Mouse (Mus musculus) forebrain, embryonic 12.5 days (tissue): ENCODE data around the gene Chrna1. TPM values are rescaled to one million over a fixed set of nuclear protein-coding genes. Genes with fewer than 3 reads are reported as not detected.

ENCODE experiments used
- ATAC-seq: fragments of 200-750 bp; cut with Nextera tagmentation; 2 replicates; pipeline ENCODE4 v1.8.0; 2017; ENCODE audit warnings: moderate TSS enrichment; ENCODE audit not compliant: low FRiP score
- H3K27ac ChIP-seq: fragments of 300-500 bp; sonication (generic); 2 replicates; pipeline ENCODE4 v1.5.1; 2016; ENCODE audit warnings: mild to moderate bottlenecking
- H3K27me3 ChIP-seq: fragments of 300-500 bp; sonication (generic); 2 replicates; pipeline ENCODE4 v1.6.1; 2016; ENCODE audit warnings: mild to moderate bottlenecking
- H3K36me3 ChIP-seq: fragments of 300-500 bp; sonication (generic); replicated peaks from 2 replicates; pipeline ENCODE4 v1.6.1; 2016; ENCODE audit warnings: mild to moderate bottlenecking
- H3K4me1 ChIP-seq: fragments of 300-500 bp; sonication (generic); 2 replicates; pipeline ENCODE4 v1.6.1; 2016
- H3K4me2 ChIP-seq: fragments of 300-500 bp; sonication (generic); 2 replicates; pipeline ENCODE4 v1.6.1; 2016; ENCODE audit warnings: mild to moderate bottlenecking, moderate library complexity
- H3K4me3 ChIP-seq: fragments of 300-500 bp; sonication (generic); replicated peaks from 2 replicates; pipeline ENCODE4 v1.5.1; 2016; ENCODE audit warnings: mild to moderate bottlenecking
- H3K9ac ChIP-seq: fragments of 300-500 bp; sonication (generic); 2 replicates; pipeline ENCODE4 v1.6.1; 2016; ENCODE audit warnings: mild to moderate bottlenecking
- H3K9me3 ChIP-seq: fragments of 300-500 bp; sonication (generic); 2 replicates; pipeline ENCODE4 v1.6.1; 2016
- WGBS: fragments of 180-500 bp; shearing (Covaris S2); methylation state at CpG from one replicate; pipeline ENCODE4 v1.1.7; 2016; 5-methylcytosine and 5-hydroxymethylcytosine counted together
- polyA plus RNA-seq: library from polyadenylated mRNA; unstranded; fragments of >200 nt; fragmentation: Nextera tagmentation; extraction: Ambion mirVana; gene quantifications from 2 replicates; pipeline ENCODE4 v1.2.1, GENCODE M21; 2016

Chrna1 gene
- polyA plus RNA-seq, 1 experiment from 2014 or later: 0.10 TPM

- no peak overlapping the region for H3K27ac ChIP-seq
- H3K4me2 ChIP-seq: no peak overlapping the region
- H3K9me3 ChIP-seq: no peaks in the 10 kb centered on the region
- no peaks in the 10 kb centered on the region for H3K27me3 ChIP-seq
- H3K4me1 ChIP-seq: peaks cover 3% of the 10 kb centered on the region
- H3K36me3 ChIP-seq: peaks cover 17% of the 10 kb centered on the region
- H3K9ac ChIP-seq: no peak overlapping the region
- no peak overlapping the region for H3K4me3 ChIP-seq
- 62% methylated on average over 2 of the region's 2 CpGs for WGBS
- ATAC-seq: no peak
These were observed 27.0 kb upstream of the Chrna1 start for GRCm38 (mm10) chr2:73607146-73607545.

- ATAC-seq: no peak
- H3K9ac ChIP-seq: no peak overlapping the region
- 94% methylated on average over 6 of the region's 6 CpGs for WGBS
- no peaks in the 10 kb centered on the region for H3K27me3 ChIP-seq
- no peak overlapping the region for H3K27ac ChIP-seq
- H3K4me1 ChIP-seq: peaks cover 3% of the 10 kb centered on the region
- no peak overlapping the region for H3K4me2 ChIP-seq
- no peak overlapping the region for H3K4me3 ChIP-seq
- H3K36me3 ChIP-seq: peaks cover 13% of the 10 kb centered on the region
- H3K9me3 ChIP-seq: no peaks in the 10 kb centered on the region
These were observed 26.5 kb upstream of the Chrna1 start for GRCm38 (mm10) chr2:73606616-73607015.

- no peaks in the 10 kb centered on the region for H3K9me3 ChIP-seq
- H3K4me1 ChIP-seq: peaks cover 3% of the 10 kb centered on the region
- no peak overlapping the region for H3K4me3 ChIP-seq
- H3K36me3 ChIP-seq: 0 out of 2 replicates have a peak, but pooled peaks cover 3% of the 10 kb centered on the region
- H3K9ac ChIP-seq: no peak overlapping the region
- H3K27ac ChIP-seq: no peak overlapping the region
- ATAC-seq: no peak
- 81% methylated on average over 8 of the region's 8 CpGs for whole genome bisulfite sequencing
- no peaks in the 10 kb centered on the region for H3K27me3 ChIP-seq
- H3K4me2 ChIP-seq: no peak overlapping the region
These were observed 24.9 kb upstream of the Chrna1 start for GRCm38 (mm10) chr2:73605077-73605476.

- H3K9me3 ChIP-seq: no peaks in the 10 kb centered on the region
- no peaks in the 10 kb centered on the region for H3K27me3 ChIP-seq
- no peak overlapping the region for H3K9ac ChIP-seq
- WGBS: 87% methylated on average over 2 of the region's 2 CpGs
- H3K27ac ChIP-seq: no peak overlapping the region
- H3K4me2 ChIP-seq: no peak overlapping the region
- ATAC-seq: no peak
- H3K36me3 ChIP-seq: no peaks in the 10 kb centered on the region
- no peak overlapping the region for H3K4me3 ChIP-seq
- H3K4me1 ChIP-seq: peaks cover 3% of the 10 kb centered on the region
These were observed 24.4 kb upstream of the Chrna1 start for GRCm38 (mm10) chr2:73604579-73604978.

- WGBS: 79% methylated on average over 2 of the region's 2 CpGs
- no peak overlapping the region for H3K4me3 ChIP-seq
- no peak overlapping the region for H3K9ac ChIP-seq
- no peaks in the 10 kb centered on the region for H3K27me3 ChIP-seq
- H3K36me3 ChIP-seq: no peaks in the 10 kb centered on the region
- no peak for ATAC-seq
- H3K27ac ChIP-seq: no peak overlapping the region
- H3K9me3 ChIP-seq: no peaks in the 10 kb centered on the region
- no peak overlapping the region for H3K4me2 ChIP-seq
- peaks cover 8% of the 10 kb centered on the region; the same call in 1 of the 2 replicates for H3K4me1 ChIP-seq
These were observed 20.5 kb upstream of the Chrna1 start for GRCm38 (mm10) chr2:73600650-73601049.

GRCm38 (mm10) chr2:73597772-73598171 lies 17.6 kb upstream of the Chrna1 start:
- Histone ChIP-seq H3K9me3 (no peaks in the 10 kb centered on the region), H3K4me1 (peaks cover 4% of the 10 kb centered on the region; the same call in 1 of the 2 replicates), H3K4me3 (no peak overlapping the region), H3K36me3 (no peaks in the 10 kb centered on the region), H3K9ac (no peak overlapping the region), H3K27me3 (no peaks in the 10 kb centered on the region), H3K27ac (no peak overlapping the region), H3K4me2 (no peak overlapping the region)
- no peak for ATAC-seq
- WGBS: 91% methylated on average over 11 of the region's 11 CpGs

- H3K4me2 ChIP-seq: no peak overlapping the region
These were observed 16.6 kb upstream of the Chrna1 start for GRCm38 (mm10) chr2:73596786-73597185.

GRCm38 (mm10) chr2:73596326-73596725 lies 16.2 kb upstream of the Chrna1 start:
- no peak for ATAC-seq
- Histone ChIP-seq H3K9ac (no peak overlapping the region), H3K4me1 (peaks cover 4% of the 10 kb centered on the region; the same call in 1 of the 2 replicates), H3K27ac (no peak overlapping the region), H3K27me3 (no peaks in the 10 kb centered on the region), H3K36me3 (no peaks in the 10 kb centered on the region), H3K9me3 (no peaks in the 10 kb centered on the region), H3K4me3 (no peak overlapping the region), H3K4me2 (no peak overlapping the region)
- WGBS: 82% methylated on average over 5 of the region's 5 CpGs

More at GRCm38 (mm10) chr2:73596786-73597185, 16.6 kb upstream of the Chrna1 start:
- no peak overlapping the region for H3K4me3 ChIP-seq
- H3K4me1 ChIP-seq: peaks cover 4% of the 10 kb centered on the region; the same call in 1 of the 2 replicates
- no peaks in the 10 kb centered on the region for H3K9me3 ChIP-seq
- H3K36me3 ChIP-seq: no peaks in the 10 kb centered on the region
- ATAC-seq: no peak
- H3K9ac ChIP-seq: no peak overlapping the region
- H3K27me3 ChIP-seq: no peaks in the 10 kb centered on the region
- no peak overlapping the region for H3K27ac ChIP-seq
- 26% methylated on average over 9 of the region's 9 CpGs for WGBS

GRCm38 (mm10) chr2:73593101-73593439 lies 12.9 kb upstream of the Chrna1 start:
- Histone ChIP-seq H3K27me3 (0 out of 2 replicates have a peak, but pooled peaks cover 10% of the 10 kb centered on the region), H3K27ac (no peak overlapping the region), H3K4me3 (no peak overlapping the region), H3K9me3 (no peaks in the 10 kb centered on the region), H3K36me3 (no peaks in the 10 kb centered on the region), H3K4me2 (no peak overlapping the region), H3K9ac (no peak overlapping the region), H3K4me1 (peaks cover 17% of the 10 kb centered on the region; the same call in 1 of the 2 replicates)
- ATAC-seq: no peak
- 86% methylated on average over 2 of the region's 2 CpGs for WGBS

GRCm38 (mm10) chr2:73592231-73593100 lies 12.3 kb upstream of the Chrna1 start:
- Histone ChIP-seq H3K9me3 (no peaks in the 10 kb centered on the region), H3K4me2 (no peak overlapping the region), H3K36me3 (no peaks in the 10 kb centered on the region), H3K4me3 (no peak overlapping the region), H3K27me3 (0 out of 2 replicates have a peak, but pooled peaks cover 12% of the 10 kb centered on the region), H3K27ac (no peak overlapping the region), H3K9ac (no peak overlapping the region), H3K4me1 (peaks cover 17% of the 10 kb centered on the region; the same call in 1 of the 2 replicates)
- ATAC-seq: no peak
- 83% methylated on average over 14 of the region's 14 CpGs for WGBS

- Histone ChIP-seq H3K9ac (no peak overlapping the region), H3K9me3 (no peaks in the 10 kb centered on the region), H3K27ac (no peak overlapping the region), H3K4me2 (no peak overlapping the region), H3K27me3 (peaks cover 14% of the 10 kb centered on the region; the same call in 1 of the 2 replicates), H3K36me3 (no peaks in the 10 kb centered on the region), H3K4me1 (peaks cover 13% of the 10 kb centered on the region; the same call in 1 of the 2 replicates), H3K4me3 (no peak overlapping the region)
- no peak for ATAC-seq
- 55% methylated on average over 6 of the region's 6 CpGs for WGBS
These were observed 11.1 kb upstream of the Chrna1 start for GRCm38 (mm10) chr2:73591246-73591645.

- peak overlapping the region; percentile 20 for H3K4me3 ChIP-seq
- 0 out of 2 replicates have a peak, but pooled peaks have one; percentile 46 for ATAC-seq
- peaks cover 18% of the 10 kb centered on the region; the same call in 1 of the 2 replicates for H3K27me3 ChIP-seq
- WGBS: 11% methylated on average over 12 of the region's 12 CpGs
- H3K36me3 ChIP-seq: no peaks in the 10 kb centered on the region
- no peaks in the 10 kb centered on the region for H3K9me3 ChIP-seq
- peak overlapping the region; percentile 53 for H3K4me2 ChIP-seq
- no peak overlapping the region for H3K27ac ChIP-seq
- peaks cover 17% of the 10 kb centered on the region for H3K4me1 ChIP-seq
- peak overlapping the region; percentile 33; the same call in 1 of the 2 replicates for H3K9ac ChIP-seq
These were observed 10.0 kb upstream of the Chrna1 start for GRCm38 (mm10) chr2:73590106-73590505.
